Mouse (Mus musculus): Measurements from ENCODE around the gene Wdr82. TPM values are rescaled to one million over a fixed set of nuclear protein-coding genes. Genes with fewer than 3 reads are reported as not detected.

Wdr82 gene
- total RNA-seq, 2 experiments from 2014 or later, result 156 to 164 TPM

DNA sequence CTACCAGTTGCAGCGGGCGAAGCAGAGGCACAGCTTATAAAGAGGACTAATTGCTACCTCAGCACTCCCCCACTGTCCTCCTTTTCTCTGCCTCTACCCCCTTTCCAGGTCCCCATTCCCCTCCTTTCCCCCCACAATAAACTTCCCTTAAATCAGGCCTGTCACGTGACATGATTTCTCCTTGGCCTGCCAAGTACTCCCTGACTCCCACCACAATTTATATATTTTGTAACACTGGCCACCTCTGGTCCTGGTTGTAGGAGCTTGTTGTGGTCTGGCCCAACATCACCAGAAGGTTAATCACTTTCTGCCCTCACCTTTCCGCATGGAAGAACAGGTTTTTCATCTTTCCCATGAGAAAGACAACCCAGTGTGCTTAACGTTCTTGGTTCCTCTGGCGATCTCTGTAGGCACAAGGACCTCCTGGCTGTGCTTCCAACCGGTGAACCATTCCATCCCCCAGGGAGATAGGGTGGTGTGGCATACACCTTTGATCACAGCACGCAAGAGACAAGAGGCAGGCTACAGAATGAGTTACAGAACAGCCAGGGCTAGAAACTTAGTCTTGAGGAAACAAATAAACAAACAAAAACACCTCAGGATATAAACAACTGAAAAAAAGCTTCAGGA lies 50.3 kb downstream of the Wdr82 start:
- no peak for DNase-seq (ENCODE audit: low spot score in 2 of 2)

DNA sequence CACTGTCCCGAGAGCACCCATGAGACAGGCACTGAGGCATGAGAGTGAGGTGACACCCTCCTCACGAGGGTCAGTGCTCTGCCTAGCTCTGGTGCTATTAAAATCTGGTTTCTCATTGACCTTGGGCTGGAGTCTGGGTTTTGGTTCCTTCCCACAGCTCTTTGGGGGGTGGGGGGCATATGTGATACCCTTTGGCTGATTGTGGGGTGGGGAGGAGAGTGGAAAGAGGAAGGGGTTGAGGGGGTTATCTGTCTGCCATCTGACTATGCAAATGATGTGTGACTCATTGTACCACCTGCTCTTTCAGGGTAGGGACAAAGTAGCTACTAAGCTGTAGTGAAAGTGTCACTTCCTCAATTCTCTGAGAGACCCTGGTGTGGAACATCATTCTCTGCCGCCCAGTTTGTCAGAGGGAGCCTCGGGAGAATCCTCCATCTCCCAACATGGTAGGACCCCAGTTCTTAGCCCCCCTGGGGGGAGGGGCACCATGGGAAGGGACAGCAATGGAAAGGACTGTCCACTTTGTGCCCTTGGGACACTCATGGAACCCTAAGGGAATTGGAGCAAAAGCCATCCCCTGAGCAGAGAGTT lies 51.6 kb downstream of the Wdr82 start, which contains the start of gene Tlr9:
TSS of gene Tlr9 (plus strand) at position 338 of the 591 bp plus-strand sequence.
- no peak for DNase-seq (ENCODE audit: low spot score in 2 of 2)

DNA sequence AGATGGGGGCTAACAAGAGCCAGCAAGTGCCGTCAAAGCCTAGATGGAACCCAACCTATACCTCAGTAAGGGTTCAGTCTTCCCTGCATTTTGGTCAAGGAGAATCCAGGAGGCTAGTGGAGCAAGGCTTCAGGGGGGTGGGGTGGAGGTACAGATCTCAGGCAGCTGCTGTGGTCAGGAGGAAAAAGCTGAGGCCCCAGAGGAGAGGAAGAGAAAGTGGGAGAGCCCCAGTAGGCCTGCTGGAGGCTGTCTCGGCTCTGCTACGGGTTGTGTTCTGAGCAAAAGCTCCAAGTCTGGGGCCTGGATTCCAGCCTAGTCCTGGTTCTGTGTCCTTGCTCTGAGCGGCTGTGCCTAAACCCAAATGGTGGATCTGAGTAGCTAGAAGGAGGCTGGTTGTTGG lies 52.3 kb downstream of the Wdr82 start:
- no peak for DNase-seq (ENCODE audit: low spot score in 2 of 2)

DNA sequence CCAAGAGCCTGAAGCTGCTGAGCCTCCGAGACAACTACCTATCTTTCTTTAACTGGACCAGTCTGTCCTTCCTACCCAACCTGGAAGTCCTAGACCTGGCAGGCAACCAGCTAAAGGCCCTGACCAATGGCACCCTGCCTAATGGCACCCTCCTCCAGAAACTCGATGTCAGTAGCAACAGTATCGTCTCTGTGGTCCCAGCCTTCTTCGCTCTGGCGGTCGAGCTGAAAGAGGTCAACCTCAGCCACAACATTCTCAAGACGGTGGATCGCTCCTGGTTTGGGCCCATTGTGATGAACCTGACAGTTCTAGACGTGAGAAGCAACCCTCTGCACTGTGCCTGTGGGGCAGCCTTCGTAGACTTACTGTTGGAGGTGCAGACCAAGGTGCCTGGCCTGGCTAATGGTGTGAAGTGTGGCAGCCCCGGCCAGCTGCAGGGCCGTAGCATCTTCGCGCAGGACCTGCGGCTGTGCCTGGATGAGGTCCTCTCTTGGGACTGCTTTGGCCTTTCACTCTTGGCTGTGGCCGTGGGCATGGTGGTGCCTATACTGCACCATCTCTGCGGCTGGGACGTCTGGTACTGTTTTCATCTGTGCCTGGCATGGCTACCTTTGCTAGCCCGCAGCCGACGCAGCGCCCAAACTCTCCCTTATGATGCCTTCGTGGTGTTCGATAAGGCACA lies 54.9 kb downstream of the Wdr82 start:
- DNase-seq (ENCODE audit: low spot score in 2 of 2), result no peak

DNA sequence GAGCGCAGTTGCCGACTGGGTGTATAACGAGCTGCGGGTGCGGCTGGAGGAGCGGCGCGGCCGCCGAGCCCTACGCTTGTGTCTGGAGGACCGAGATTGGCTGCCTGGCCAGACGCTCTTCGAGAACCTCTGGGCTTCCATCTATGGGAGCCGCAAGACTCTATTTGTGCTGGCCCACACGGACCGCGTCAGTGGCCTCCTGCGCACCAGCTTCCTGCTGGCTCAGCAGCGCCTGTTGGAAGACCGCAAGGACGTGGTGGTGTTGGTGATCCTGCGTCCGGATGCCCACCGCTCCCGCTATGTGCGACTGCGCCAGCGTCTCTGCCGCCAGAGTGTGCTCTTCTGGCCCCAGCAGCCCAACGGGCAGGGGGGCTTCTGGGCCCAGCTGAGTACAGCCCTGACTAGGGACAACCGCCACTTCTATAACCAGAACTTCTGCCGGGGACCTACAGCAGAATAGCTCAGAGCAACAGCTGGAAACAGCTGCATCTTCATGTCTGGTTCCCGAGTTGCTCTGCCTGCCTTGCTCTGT lies 55.5 kb downstream of the Wdr82 start:
- DNase-seq (ENCODE audit: low spot score in 2 of 2), result peak; percentile 41 to 53

DNA sequence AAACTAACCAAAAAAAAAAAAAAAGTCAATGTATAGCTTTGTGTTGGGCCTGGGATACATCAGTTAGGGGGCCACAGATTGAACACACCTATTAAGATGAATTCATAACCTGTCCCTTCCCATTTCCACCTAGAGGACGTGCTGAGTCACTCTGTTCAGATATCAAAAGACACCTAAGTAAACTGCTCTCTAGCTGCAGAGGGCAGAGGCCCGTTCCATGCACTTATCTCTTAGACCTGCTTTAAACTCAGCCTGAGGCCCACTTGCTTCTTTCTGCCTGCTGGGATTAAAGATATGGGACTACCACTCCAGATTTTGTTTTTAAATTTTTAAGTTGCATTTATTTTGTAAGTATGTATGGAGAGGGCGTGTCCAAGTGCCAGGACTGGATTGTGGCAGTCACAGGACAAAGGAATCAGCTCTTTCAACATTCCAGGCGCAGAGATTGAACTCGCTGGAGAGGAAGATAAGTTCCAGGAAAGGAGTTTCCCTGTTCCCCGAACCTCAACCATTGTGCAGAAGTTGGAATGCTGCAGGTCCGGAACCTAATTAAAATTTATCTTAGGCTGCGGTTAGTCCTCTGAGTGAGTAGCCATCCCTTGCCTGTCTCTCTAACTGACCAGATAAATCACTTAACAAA lies 57.2 kb downstream of the Wdr82 start:
- DNase-seq (ENCODE audit: low spot score in 2 of 2), result no peak

DNA sequence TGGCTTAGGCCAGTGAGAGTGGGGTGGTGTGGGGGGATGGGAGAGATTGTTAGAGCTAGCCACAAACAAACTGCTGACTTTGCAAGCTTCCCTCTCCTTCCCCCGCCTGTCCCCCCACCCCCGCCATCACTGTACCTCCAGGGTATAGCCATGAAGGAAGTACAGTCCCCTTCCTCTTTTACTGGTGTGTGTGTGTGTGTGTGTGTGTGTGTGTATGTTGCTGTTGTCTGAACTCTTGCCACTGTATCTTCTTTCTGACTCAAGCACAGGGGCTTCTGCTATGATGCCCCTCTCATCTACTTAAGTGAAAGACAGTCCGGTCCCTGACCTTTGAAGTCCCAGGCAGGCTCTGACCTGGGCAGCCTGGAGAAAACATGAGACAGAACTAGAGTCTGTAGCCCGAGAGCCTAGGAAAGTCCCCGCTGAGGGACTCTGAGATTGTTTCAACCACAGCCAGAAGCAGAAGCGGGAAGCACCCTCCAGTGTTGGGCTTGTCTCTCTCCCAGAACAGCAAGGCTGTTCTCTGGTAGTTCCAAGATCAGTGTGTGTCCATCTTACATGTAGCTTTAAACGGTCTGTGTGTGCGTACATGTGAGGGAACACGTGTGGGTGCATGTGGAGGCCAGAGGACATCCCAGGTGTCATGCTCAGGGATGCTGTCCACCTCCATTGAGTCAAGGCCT lies 59.5 kb downstream of the Wdr82 start:
- no peak for DNase-seq (ENCODE audit: low spot score in 2 of 2)

DNA sequence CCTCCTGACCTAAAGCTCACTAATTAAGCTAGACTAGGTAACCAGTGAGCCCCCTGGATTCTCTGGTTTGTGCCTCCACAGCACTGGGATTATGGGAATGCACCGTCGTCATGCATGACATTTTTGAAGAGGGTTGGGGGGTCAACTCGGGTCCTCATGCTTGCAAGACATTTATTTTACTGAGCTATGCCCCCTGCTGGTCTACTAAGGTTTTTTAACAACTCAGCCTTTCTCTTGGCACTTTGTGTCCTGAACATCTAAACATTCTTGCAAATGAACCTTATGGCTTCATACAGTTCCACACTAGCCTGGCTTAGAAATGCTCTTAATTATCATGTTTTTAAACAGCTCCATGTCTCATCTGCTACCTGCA lies 60.0 kb downstream of the Wdr82 start:
- no peak for DNase-seq (ENCODE audit: low spot score in 2 of 2)

DNA sequence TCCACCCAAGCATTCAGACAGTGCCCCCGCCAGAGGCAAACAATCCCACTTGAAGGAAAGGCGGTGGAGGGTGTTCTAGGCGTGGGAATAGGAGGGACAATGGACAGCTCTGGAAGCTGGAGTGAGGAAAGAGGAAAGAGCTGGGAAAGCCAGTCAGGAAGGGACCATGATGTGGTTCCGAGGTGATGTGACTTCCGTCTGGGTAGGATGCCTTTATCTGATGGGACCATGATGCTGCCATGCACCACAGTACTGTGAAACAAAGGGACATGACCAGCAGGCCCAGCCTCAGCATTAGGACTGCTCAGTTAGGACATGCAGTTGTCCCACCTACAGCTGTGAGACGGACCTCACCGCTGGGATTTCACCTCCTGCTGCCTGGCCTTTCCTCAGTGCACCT lies 60.5 kb downstream of the Wdr82 start:
- no peak for DNase-seq (ENCODE audit: low spot score in 2 of 2)

DNA sequence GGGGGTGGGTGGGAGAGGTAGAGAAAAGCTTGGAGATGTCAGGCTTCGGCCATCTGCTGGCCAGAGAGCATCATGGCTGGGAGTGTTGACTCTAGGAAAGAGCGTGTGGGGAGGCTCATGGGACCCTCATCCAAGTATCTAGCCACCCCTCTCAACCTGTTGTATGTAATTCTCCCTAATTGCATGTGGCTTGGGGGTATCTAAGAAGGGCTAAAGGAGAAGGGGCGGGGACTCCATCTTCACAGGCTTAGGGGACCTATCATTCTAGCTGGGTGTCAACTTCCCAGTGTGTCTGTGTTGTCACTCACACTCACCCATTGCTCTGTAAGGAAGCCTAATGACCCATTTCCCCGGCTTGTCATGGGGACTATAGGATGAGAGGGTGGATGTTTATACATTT lies 61.1 kb downstream of the Wdr82 start:
- DNase-seq (ENCODE audit: low spot score in 2 of 2), result no peak

DNA sequence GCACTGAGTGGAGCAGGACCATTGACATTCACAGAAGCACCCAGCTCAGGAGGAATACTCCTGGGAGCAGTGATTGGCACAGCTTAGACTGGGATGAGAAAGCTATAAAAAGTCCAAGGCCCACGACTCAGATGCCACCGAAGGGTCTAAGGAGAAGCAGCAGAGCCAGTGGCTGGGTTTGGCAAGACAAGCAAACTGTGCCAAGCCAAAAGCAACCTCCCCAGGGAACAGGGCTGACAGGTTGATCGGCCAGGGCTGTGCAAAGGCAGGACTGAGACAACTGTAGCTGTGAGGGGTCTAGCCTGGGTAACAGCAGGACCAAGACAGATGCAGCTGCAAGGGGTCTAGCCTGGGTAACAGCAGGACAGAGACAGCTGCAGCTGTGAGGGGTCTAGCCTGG lies 62.2 kb downstream of the Wdr82 start:
- no peak for DNase-seq (ENCODE audit: low spot score in 2 of 2)

DNA sequence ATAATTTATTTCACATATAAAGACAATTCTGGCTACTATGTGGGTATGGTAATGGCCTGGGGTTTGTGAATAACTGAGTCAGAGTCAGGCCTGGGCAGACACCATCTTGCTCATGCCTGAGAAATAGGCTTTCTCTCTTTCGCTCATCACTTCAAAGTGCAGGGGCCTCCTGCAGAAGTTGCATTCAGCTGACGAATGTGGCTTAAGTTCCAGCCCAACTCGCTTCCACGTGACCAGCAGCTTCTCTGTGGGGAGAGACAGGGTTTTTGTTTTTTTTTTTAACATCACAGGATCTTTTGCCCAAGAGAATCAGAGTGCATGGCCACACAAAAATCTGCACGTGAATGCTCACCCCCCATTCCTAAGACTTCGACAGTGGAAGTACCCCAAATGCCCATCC lies 63.2 kb downstream of the Wdr82 start:
- no peak for DNase-seq (ENCODE audit: low spot score in 2 of 2)

DNA sequence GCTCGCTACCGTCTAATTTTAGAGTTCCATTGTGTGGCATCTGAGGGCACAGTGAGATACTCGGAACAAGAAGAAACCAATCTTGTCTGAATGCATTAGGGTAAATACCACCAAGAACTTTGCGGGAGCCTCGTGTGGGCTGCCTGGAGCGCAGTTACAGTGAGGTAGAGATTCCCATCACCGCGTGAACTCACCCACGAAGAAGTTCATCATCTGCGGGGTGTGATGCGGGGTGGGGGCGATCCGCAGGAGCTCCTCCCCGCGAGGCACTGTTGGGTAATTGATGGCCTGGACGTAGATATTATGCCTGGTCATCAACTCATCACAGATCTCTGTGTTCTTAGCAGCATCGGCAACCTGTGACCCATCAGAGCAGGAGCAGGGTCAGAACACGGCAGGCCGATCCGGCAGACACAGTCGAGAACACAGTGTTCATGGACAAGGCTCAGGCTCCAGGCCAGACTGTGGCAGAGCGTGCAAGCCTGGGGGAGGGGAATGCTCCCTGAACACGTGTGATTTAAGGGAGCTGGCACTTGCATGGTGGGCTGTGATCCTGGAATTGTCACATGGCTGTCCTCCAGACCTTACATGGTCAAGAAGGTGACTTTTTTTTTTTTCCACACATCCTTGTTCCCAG lies 64.6 kb downstream of the Wdr82 start:
- DNase-seq (ENCODE audit: low spot score in 2 of 2), result no peak

DNA sequence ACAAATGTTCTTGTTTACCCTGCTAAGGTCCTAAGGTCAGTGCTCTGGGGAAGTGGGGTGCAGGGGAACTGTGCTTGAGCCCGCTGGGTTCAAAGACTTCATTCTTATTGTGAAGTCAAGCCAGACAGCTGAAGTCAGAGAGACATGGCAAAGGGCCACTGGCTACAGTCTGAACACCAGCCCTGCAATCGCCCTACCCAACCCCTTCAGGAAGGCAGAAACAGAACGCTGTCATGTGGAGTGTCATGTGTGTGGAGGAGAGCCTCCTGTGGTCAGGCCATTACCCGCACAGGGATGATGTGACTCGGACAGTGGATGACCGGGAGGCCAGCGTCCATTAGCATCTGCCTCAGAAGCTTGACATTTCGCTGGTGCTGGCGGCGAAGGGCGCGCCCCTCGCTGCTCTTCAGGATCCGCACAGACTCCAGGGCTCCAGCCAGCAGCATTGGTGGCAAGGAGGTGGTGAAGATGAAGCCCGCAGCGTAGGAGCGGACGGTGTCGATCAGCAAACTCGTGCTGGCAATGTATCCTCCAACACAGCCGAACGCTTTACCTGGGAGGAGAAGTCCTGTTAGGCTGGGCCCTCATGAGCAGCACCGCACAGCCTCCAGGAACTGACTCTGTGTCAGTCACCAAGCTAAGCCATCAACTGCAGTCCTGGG lies 65.6 kb downstream of the Wdr82 start:
- no peak for DNase-seq (ENCODE audit: low spot score in 2 of 2)

DNA sequence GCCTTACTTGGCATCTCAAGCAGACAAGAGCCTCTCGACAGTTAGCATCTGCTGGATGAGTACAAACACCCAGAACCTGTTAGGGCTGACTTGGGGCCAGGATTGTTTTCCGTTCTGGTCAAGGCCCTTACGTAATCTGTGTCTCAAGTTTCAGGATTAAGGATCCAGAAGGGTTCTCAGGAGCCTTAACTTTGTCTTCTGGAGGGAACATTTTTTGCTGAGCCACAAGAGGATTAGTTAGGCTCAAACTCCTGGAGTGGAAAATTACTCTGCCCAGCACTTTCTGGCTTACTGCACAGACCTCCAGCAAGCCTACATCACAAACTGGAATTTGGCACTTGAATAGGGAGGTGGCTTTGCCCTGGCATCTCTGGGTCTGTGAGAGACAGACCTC lies 66.1 kb downstream of the Wdr82 start:
- DNase-seq (ENCODE audit: low spot score in 2 of 2), result no peak

DNA sequence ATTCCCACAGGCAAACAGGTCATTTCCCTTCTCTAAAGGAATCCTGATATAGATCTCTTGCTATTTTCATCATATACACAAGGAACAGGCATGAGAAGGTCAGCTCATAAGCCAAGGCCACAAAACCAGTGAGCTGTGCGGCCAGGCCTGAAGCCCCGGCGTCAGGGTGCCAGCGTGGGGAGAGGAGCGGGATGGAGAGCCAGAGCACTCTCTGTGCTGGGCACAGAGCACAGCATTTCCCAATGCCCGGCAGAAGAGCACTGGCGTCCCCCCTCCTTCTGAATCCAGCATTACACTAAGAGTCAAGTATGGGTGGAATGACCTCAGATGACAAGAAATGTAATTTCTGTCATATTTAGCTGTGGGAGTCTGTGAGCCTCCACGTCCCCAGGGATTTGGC lies 66.7 kb downstream of the Wdr82 start:
- no peak for DNase-seq (ENCODE audit: low spot score in 2 of 2)

DNA sequence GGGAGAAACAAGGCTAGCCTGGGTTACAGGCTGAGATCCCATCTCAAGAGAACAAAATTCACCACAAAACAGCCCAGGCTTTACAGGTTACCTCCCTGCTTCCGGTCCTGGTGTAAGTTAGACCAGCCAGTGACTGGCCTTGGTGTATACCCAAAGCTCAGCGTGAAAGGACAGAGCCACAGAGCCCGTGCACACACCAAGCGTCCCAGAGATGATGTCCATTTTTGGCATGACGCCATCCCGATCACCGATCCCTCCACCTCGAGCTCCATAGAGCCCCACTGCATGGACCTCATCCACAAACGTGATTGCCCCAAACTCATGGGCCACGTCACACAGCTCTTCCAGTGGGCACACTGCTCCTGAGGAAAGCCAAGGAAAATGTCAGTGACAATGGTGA lies 67.2 kb downstream of the Wdr82 start:
- DNase-seq (ENCODE audit: low spot score in 2 of 2), result no peak
